26 mouse cellular contexts compared by ENCODE assay signal in genomic region chr2:127310685-127311084, GRCm38 (mm10). TPM values are rescaled to one million over a fixed set of nuclear protein-coding genes. Genes with fewer than 3 reads are reported as not detected.
"Had no signal": no experiment of that assay in that cellular context is flagged by ENCODE, and none has a peak within 500 bp of the region (broad histone marks: within the 10 kb centered on the region; RNA-seq: fewer than 3 reads in every experiment).

No protein-coding gene starts in this region.

- H3K27ac ChIP-seq: kidney, postnatal 0 days; layer of hippocampus, adult 2 months; limb, embryonic 10.5 days; limb, embryonic 13.5 days; liver, embryonic 12.5 days; liver, embryonic 15.5 days; lung, embryonic 15.5 days; midbrain, embryonic 10.5 days; midbrain, embryonic 13.5 days; neural tube, embryonic 13.5 days; stomach, embryonic 15.5 days had no signal

- DNase-seq: kidney, adult 2 months; kidney, postnatal 25 days; layer of hippocampus, adult 9-11 months; liver; lung, adult 18-20 months; lung, postnatal 10 days; lung, postnatal 36 days; right cerebral cortex, postnatal 25 days had no signal

- H3K36me3 ChIP-seq: limb, embryonic 10.5 days; limb, embryonic 13.5 days; liver, embryonic 12.5 days; liver, embryonic 15.5 days; lung, embryonic 15.5 days; midbrain, embryonic 10.5 days; midbrain, embryonic 13.5 days; neural tube, embryonic 13.5 days; stomach, embryonic 15.5 days had no signal

- H3K4me3 ChIP-seq: layer of hippocampus, adult 2 months; limb, embryonic 10.5 days; limb, embryonic 13.5 days; liver, embryonic 12.5 days; liver, embryonic 15.5 days; lung, embryonic 15.5 days; megakaryocyte, embryonic 14.5 days; midbrain, embryonic 10.5 days; midbrain, embryonic 13.5 days; myocyte; neural tube, embryonic 13.5 days; stomach, embryonic 15.5 days had no signal

- H3K27me3 ChIP-seq: limb, embryonic 13.5 days; liver, embryonic 12.5 days; liver, embryonic 15.5 days; lung, embryonic 15.5 days; megakaryocyte, embryonic 14.5 days; midbrain, embryonic 13.5 days; neural tube, embryonic 13.5 days; stomach, embryonic 15.5 days had no signal

- H3K4me1 ChIP-seq: limb, embryonic 10.5 days; limb, embryonic 13.5 days; lung, embryonic 15.5 days; midbrain, embryonic 10.5 days; midbrain, embryonic 13.5 days; neural tube, embryonic 13.5 days; stomach, embryonic 15.5 days had no signal

RNA-seq across cellular contexts. Expression of gene Astl, which starts 27.8 kb away (rescaled TPM):
- polyA plus RNA-seq: intestine, postnatal 0 days; kidney, adult 2 months; kidney, embryonic 14.5 days; kidney, postnatal 0 days; large intestine, adult 2 months; liver, embryonic 12.5 days; lung, embryonic 15.5 days; midbrain, embryonic 10.5 days; midbrain, embryonic 13.5 days; midbrain, embryonic 16.5 days; neural tube, embryonic 13.5 days; small intestine, adult 2 months; stomach, embryonic 15.5 days had no signal

RNA-seq across cellular contexts. Expression of gene Adra2b, which starts 52.3 kb away (rescaled TPM):
- polyA plus RNA-seq: myocyte had no signal
